Mouse (Mus musculus) kidney, adult 11 months (tissue): Measurements from ENCODE around the gene Mettl7a1.
"Not testable (repeated sequence)": the region's sequence is repeated elsewhere in the genome, so short reads cannot be mapped to it uniquely, and the experiment has no call there.

Source experiments
- DNase-seq: peaks from one replicate; pipeline ENCODE4 v3.0.0; 2022

Gene Mettl7a1

DNA sequence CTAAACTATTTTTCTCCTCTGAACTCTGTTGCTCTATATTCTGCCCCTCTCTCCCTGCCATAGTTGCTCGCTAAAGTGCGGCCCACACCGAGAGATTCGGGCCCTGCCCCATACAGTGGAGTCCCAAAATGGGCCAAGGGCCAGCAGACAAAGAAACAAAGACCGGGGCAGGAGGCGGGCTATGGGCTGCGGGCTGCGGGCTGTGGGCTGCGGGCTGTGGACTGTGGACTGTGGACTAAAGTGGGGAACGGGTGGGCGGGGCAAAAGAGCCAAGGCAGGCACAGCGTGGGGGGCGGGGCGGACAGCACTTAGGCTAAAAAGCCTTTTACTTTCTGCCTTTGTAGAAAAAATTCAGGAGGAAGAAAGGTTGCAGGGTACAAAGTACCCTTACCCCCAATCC lies 42.8 kb downstream of the Mettl7a1 start:
- DNase-seq: peak; percentile 74

DNA sequence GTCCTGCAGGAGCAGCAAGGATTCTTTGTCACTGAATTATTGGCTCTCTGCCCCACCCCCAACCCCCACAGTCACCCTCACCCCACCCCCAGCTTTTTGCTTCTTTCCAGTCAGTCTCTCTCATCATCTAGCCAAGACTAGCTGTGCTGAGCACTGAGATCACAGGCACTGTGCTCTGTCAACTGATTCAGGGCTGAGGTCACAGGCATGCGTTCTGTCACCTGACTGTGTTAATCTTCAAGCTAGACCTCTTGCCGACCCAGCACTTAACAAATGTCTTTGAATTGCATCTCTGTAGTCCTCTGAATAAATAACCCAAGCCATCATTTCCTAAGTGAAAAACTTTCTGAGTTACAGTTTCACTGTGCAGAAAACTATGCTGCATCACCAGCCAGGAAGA lies 45.6 kb downstream of the Mettl7a1 start:
- DNase-seq: peak; percentile 90

DNA sequence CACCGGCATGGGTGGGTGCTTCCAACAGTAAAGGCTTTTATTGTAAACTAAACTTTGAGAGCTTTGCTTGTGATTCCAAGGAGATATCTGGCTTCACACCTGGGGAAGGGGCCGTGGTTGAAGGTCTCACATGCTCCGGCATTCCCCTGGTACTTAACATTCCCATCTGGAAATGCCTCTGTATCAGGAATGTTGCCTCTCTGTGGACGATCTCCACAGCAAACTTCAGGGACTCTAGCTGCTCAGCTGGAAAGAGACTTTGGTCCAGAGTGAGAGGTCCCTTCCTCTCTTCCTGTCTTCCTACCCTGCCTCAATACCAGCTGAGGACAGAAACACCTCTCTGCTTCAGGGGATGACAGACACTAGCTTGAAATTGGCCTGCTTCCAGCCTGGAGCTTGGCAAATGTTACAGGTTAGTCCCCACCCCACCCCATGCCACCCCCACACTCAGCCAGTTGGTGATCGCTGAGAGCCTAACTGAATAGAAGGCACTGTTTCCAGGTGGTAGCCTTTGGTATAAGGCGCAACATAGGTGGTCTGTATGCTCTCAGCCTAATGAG lies 47.6 kb downstream of the Mettl7a1 start:
- DNase-seq: peak; percentile 35

DNA sequence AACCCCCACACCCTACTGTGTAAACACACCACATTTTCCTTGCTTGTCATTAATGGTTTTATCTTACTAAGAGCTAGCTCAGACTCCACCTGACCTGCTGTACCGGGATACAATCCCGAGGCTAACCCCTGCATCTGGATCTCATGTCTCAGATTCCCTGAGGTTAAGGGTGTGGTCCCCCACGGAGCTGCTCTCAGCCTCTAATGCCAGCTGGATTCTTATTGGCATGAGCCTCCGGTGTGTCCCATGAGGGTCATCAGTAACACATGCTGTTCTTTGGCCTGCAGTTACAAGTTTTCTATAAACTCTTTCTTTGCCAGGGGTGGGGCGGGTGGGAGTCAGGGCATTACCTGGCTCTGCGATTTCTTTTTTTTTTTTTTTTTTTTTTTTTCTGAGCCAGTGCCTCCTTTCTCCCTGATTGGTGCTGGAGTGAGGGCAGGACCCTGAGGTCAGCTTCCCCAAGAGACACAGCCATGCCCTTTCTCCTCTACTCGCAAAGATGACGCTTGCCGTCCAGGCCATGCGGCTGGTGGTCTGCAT lies 48.8 kb downstream of the Mettl7a1 start, which contains the start of the genes Methig1 and Mettl7a2:
Gene Methig1, plus strand, starts transcription at position 439 of the 540 bp plus-strand sequence.
Gene Mettl7a2, plus strand, starts transcription at position 490 of the 540 bp plus-strand sequence.
- DNase-seq: peak; percentile 58

DNA sequence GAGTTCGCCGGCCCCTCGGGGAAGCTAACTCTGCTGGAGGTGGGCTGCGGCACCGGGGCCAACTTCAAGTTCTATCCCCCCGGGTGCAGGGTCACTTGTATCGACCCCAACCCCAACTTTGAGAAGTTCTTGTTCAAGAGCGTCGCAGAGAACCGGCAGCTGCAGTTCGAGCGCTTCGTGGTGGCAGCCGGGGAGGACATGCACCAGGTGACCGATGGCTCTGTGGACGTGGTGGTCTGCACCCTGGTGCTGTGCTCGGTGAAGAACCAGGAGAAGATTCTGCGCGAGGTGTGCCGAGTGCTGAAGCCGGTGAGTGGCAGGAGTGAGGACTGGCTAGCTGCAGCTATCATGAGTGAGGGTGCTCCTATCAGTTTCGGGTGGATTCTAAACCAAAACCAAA lies 49.5 kb downstream of the Mettl7a1 start:
- DNase-seq: not testable (repeated sequence)

DNA sequence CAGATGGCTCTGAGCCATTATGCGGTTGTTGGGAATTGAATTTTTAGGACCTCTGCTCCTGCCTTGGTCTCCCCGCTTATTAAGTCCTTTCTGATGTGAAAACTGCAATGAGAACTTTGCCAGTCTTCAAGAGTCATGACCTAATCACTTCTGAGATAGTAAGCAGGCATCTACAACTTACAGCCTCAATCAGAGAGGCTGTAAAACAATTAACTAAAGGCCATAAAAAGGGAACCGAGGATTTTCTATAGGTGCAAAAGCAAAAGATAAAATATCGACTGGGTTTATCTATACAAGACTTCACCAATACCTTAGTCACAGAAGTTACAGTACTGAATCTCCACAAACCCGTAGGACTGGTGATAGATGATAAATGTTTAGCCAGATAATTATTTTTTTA lies 51.9 kb downstream of the Mettl7a1 start:
- DNase-seq: no peak

DNA sequence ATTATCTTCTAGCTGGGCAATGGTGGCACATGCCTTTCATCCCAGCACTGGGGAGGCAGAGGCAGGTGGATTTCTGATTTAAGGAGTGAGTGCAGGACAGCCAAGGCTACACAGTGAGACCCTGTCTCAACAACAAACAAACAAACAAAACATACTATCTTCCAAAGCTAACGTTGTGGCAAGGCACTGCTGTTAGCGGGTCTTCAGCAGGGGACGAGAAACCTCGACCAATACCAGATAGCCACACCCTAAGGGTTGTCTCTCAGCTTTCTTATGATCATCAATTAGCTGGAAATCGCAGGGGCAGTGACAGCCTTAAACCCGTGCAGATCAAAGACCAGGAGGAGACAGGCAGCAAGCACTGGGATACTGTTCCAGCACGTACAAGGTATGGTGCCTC lies 60.3 kb downstream of the Mettl7a1 start, which contains the start of gene Higd1c:
Gene Higd1c, plus strand, starts transcription at position 301 of the 400 bp plus-strand sequence.
- DNase-seq: no peak

DNA sequence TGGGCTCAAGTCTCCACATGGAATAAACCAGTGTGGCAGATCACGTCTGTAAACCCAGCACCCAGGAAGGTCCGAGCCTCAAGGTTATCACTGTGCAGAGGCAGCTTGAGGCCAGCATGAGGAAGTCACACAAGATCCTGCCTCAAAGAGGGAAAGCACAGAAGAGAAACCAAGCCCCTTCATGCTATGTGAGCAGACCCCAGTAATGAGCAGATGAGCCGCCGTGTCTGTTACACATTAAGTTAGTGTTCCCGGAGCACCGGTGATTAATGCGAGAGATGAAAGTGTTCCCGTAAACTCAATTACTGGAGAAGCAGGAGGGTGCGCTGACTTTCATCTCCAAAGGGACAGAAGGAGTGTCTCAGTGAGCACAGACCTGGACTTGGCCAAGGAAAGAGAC lies 62.0 kb downstream of the Mettl7a1 start:
- DNase-seq: not testable (repeated sequence)

DNA sequence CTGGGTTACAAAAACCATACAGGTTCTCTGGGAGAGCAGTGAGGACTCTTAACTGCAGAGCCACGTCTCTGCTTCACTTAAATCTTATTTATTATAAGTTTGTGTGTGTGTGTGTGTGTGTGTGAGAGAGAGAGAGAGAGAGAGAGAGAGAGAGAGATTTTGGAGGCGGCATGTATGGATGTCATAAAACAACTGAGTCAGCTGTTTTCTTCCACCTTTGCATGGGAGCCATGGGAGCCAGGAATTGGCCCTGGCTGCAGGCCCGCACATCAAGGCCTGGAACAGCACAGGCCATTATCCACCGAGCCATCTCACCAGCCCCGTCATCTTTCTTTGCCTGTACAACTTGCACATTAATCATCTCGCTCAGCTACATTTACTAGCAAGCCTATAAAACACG lies 63.2 kb downstream of the Mettl7a1 start:
- no peak for DNase-seq

DNA sequence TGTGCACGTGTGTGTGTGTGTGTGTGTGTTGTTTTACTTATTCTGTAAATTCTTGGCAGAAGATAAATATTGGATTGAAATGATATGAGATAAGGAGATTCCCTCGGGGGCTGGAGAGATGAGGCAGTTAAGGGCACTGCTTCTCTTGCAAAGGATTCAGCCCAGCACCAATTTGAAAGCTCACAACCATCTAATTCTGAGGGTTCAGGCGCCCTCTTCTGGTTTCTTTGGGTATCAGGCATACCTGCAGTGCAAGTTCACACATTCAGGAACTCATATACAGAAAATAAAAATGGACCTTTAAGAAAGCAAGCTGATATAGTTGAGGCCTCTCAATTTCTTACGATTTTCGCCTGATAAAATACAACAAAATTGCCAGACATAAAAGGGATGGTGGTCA lies 71.1 kb downstream of the Mettl7a1 start:
- DNase-seq: peak; percentile 58

DNA sequence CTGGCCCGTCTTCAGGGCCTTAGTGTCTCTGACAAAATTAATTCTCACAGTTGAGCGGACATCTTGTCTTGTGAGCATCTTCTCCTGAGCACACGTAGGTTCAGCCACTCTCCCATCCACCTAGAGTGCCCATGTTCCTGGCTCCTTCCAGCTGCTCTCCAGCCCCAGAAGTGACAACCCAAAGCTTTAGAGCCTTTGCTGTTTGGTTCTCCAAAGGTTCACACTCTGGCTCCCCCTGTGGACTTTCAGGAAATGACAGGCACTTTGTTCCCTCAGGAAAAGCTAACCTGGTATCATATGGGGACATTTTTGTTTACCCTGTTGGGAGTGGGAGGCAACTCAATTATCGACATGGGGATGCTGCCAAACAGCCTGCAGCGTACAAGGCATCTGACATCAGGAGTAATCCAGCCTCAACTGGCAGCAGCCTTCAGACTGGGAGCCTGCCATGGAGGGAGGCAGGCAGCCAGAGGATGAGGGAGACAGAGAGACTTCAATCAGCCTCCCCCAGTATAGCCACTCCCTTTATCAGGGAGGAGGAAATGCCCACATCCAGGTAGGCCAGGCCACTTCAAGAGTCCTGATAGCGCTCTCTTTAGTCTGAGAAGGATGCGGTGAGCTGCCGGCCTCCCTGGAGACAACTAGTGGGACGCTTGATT lies 74.0 kb downstream of the Mettl7a1 start:
- DNase-seq: not testable (repeated sequence)
